Mouse (Mus musculus): ENCODE data around the gene Agrp.

Gene Agrp

GRCm38 (mm10) chr8:105519591-105519990, 117.6 kb downstream of the Agrp start:
- DNase-seq (ENCODE audit: low spot score in 2 of 2) = no peak

GRCm38 (mm10) chr8:105518436-105519313, 118.5 kb downstream of the Agrp start, which contains the start of gene Hsd11b2:
TSS of gene Hsd11b2 (plus strand) at chr8:105518755.
- DNase-seq (ENCODE audit: low spot score in 2 of 2) = peak; percentile 39 to 73

- no peak for DNase-seq (ENCODE audit: low spot score in 2 of 2)
Measured at GRCm38 (mm10) chr8:105517346-105517745, 119.8 kb downstream of the Agrp start.

Data from spleen, postnatal 4 days (tissue).